Mouse (Mus musculus) thymus, postnatal 0 days (tissue): ENCODE data around the gene Zbtb9. TPM values are rescaled to one million over a fixed set of nuclear protein-coding genes. Genes with fewer than 3 reads are reported as not detected.
A peak's percentile ranks its signal among the peaks of the same experiment; 100 is the strongest.

Source experiments
- DNase-seq: peaks from one replicate; pipeline ENCODE4 v3.0.0-alpha.2; 2015; ENCODE audit warnings: low spot score
- microRNA-seq: library from miRNA; unstranded; fragments of <30 nt; microRNA quantifications from one replicate; pipeline ENCODE4, GENCODE M21; 2016; ENCODE audit warnings: borderline number of aligned reads
- polyA plus RNA-seq: library from polyadenylated mRNA; unstranded; fragments of >200 nt; fragmentation: Nextera tagmentation; extraction: Ambion mirVana; gene quantifications from 2 replicates; pipeline ENCODE4 v1.2.1, GENCODE M21; 2015

Zbtb9 gene
- polyA plus RNA-seq, 1 experiment from 2014 or later, result 24.0 TPM

DNA sequence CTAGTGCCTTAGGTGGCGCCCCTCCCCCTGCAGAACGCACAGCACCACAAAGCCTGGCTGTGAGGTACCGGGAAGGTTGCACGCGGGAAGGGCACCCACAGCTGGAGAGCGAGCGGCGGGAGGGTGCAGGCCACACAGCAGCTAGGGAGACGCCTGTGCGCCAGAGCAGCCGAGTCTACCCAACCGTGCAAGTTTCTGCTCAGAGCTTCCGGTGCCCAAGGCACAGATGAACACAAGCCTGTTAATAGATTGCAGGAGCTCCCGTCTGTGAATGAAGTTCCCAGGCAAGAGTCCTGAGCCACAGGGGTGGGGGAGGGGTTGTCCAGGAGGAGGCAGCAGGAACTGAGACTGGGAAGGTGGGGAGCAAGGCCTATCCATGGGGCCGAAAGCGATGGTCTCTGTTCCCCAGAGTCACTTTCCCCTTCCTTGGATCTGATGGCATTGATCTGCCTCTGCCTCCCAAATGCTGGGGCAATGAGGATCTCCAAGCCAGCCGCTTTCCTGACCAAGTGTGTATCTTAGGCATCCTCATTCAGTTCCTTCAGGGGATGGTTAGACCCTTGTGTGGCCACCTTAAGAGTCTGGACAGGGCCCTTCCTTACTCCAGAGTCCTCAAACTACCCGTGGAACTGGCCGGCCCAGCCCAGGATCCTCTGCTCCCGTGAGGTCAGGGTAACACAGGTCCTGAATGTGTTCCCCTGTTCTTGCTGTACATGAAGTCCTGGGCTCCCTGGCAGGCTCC is 67.5 kb downstream of the Zbtb9 start:
- peak; percentile 56 for DNase-seq

DNA sequence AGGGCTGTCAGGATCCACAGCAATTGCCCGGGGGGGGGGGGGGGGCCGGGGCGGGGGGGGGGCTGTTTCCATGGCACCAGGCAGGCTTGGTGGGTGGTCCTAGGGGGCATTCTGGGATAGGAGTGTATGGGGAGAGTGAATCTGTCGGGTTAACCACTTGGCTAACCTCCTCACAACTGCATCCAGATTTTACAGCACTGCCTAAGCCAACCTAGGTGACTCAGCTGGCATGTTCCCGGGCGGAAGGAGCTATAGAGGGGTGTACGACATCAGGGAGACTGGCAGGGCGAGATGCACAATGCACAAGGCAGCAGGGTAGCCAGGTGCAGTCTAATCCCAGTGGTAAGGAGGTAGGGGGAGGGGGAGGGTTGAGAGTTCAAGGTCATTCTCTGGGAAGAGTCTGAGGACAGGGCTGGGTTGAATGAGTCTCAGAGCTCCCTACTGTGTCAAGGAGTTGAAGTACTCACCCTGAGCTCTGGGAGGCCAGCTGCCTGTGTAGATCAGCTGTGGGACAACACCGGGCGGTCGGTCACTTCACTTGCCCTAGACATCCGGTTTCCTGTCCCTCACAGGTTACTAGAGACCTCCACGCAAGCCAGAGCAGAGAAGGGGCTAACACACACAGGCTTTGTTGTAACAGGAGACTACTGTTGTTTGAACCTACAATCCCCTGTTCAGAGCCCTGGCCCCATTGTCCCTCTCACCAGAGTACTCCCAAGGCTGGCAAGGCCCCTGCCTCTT is 68.2 kb downstream of the Zbtb9 start:
- DNase-seq, result no peak

DNA sequence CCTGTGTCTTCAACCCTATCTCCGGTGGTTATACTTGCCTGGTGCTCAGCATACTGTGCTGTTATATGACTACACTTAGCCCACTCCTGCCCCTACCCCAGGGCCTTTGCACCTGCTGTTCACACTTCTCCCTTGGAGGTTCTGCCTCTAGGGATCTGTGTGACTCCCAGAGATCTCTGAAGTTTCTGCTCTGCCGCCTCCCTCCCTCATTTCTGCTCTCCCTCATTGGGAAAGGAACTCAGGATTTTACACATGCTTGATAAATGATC is 68.8 kb downstream of the Zbtb9 start:
- DNase-seq, result no peak

DNA sequence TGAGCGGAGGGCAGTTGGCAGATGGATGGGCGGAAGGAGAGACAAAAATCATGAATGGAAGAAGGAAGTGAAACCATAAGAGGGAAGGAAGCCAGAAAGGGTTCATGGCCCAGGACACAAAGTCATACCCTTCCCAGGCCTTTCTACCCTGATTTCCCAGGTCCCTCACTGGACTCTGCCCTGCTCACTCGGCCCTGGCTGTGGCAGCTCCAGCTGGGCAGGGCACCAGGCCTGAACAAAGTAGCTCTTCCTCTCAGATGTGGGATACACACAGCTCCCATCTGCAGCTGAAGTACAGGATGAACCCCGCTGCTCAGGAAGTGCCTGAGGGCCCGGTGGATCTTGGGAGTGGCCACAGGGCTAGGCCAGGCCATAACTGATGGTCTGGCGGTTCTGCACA is 69.9 kb downstream of the Zbtb9 start:
- DNase-seq, result no peak

DNA sequence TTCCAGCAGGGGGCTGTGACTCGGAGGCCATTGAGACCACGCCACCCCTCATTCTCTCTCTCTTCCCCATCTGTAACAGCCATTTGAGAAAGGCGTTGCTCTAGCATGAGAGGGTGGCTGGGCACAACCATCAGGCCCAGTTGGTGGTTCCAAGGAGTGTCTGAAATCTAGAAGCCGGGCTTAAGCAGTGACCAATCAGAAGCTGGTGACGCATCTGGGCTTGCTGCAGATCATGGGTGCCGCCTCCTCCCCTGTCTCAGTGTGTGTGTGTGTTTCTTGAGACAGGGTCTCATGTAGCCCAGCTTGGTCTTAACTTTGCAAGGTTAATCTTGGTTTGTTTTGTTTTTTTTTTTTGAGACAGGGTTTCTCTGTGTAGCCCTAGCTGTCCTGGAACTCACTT is 72.2 kb downstream of the Zbtb9 start:
- DNase-seq, result no peak

DNA sequence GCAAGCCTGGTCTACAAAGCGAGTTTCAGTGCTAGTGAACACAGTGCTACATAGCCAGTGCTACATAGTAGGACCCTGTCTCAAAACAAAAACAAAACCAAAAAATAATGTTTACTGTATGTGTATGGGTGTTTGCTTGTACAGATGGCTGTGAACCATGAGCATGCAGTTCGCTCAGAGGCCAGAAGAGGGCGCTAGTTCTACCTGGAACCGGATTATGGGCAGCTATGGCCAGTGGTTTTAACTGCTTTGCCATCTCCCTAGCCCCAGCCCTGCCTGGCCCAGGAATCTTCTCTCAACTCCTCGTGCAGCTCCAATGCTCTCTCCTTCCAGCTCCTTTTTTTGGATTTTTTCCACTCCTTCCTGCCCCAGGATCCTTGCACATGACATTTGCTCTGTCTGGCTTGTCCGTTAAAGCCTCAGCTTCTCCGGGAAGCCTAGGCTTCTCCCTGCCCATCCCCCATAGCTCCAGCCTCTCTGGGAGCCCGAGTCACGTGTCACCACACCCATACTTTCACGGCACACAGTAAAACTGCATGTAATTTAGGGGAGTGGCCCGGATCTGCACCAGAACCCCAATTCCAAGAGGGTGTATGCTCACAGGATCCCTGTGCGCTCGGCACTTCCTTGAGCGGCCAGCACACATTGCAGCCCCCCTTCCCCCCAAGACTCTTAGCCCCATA is 74.9 kb downstream of the Zbtb9 start:
- DNase-seq, result no peak

DNA sequence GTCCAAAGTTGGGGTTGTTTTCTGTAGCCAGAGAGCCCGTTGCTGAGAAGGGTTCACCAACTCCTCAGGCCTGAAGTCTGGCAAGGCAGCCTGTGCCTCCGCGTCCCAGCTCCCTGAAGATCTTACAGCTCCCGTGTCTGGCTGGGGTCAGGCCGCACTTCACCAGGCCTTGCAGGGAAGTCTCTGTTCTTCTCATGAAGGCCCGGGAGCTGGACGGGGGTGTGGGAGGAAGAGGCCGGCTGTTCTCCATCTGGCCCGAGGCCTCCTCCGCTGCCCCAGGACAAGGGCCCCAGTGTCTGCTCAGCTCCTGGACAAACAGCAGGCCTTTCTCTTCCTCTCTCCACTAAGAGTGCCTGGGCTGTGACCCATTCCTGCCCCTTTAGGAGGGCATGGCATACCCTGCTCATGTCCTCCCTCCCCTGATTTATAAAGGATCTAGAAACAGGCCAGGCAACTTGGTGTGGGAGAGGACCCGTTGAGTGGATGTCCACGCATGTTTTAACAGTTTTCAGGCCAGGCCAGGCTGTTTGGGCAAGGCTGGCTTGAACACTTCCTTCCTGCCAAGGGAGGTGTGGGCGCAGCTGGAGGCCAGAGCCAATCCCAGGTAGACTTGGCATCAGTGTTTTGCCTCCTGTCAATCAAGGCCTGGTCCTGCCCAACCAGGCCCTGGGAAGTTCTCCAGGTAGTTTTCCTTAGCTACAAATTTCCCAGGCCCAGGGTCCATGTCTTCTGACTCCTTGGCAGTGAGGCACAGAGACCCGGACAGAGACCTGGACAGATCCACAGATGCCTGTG is 75.7 kb downstream of the Zbtb9 start:
- no peak for DNase-seq

DNA sequence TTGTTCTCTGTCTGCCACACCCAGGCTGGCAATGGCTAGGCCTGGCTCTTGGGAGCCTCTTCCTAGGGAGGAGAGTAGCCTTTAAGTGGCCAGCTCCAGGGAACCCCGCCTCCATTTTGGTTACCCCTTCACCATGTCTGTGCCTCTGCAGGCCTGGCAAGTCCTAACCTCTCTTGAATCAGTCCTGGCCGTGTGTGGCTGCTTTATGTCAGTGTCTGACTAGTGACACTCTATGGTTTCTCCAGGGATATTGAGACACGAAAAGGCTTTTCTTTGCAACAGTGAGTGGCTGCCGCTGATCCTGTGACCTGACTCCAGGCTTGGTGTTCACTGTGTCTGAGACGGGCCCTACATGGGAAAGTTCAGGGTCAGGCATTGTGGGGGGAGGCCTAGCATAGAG is 77.9 kb downstream of the Zbtb9 start:
- DNase-seq, result no peak

DNA sequence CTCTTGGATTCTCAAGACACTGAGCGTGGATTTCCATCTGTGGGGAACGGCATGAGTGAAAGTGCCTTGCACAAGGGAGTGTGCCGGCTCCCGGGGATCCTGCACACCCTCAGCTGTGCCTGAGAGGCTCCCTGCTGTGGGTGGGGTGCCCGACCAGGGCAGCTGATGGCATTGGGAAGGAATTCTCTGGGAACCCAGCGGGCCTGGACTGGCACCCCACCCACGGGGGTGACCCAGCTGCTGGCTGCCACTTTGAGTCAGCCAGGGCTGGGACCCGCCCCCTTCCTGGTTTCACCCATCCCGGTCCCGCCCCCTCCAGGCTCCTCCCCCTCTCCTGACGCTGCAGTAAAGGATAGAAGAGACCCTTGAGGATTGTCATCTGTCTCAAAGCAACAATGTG is 78.5 kb downstream of the Zbtb9 start:
- peak; percentile 79 for DNase-seq

DNA sequence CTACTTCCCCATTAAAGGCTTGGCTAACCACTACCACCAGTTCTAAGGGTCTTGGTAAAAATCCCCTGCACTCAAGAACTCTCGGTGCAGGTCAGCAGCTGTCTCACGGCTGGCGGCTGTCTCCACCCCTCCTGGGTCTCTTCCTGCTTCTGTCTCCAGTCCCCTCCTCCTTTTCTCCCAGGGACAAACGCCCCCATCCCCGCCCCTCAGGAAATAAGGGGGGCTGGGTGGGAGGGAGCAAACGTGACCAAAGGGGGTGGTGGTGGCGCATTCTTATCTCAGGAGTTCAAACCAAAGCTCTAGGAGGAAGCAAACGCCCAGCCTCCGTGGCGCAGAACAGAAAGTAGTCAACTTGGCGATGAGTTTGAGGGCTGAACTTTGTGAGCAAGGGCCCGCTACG is 83.2 kb downstream of the Zbtb9 start:
- DNase-seq, result peak; percentile 91

DNA sequence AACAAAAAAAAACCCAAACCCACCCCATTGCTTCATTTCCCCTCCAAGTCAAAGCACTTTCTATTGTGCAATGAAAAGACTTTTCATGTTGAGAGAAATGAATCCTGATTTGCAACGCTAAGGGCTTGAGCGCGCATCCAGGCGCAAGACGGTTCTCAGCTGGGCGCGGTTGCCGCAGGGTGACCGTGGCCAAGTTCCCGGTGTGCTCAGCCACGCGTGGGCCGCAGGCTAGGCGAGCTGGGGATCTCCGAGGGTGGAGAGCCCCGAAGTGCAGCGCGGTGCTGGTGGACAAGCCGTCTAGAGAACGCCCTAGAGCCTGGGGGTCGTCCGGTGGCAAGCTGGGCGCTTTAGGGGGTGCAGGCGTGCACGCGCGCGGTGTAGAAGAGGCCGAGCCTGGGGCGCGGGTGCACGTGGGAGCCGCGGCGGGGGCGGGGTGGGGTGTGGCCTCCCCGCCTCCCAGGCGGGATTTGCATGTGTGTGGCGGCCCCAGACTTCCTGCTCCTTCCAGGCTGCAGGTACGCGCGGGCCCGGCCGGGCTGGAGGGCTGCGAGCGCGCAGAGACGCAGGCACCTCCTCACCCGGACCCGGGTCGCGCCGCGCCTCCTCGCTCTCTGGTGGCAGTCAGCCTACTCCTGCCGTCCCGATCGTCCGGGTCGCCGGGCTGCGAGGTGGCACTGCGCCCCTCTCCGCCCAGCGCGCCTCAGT is 84.0 kb downstream of the Zbtb9 start, which contains the start of gene Itpr3:
Itpr3 (plus strand) TSS at position 493 of the 705 bp plus-strand sequence.
- peak; percentile 91 for DNase-seq

DNA sequence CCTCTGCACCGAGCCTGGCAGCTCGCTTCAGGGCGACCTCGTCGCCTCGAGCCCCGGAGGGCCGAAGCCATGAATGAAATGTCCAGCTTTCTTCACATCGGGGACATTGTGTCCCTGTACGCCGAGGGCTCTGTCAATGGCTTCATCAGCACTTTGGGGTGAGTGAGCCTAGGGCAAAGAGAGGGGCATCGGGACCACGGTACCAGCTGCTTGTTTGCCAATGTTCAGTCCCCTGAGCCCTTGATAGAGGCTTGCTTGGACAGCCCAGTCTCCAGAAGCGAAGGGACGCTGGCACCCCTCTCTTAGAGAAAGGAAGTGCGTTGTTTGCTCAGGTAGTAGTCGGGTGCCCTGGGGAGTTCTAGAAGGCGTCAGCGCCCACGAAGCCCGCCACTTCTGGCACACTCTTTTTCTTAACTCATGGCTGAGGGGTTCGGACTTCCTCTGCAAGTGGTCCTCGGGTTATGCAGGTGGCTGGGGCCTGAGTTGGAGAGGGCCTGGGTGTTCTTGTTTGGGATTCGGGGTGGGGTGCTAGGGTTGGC is 84.6 kb downstream of the Zbtb9 start:
- DNase-seq, result peak; percentile 27

Small RNA genes within 50 kb of the gene (microRNA-seq; reads per million reads assigned to microRNA genes)
- not detected for gene Mir3083
- gene Mir6968, result 1.7 reads per million

Other genes starting within 250 kb of the Zbtb9 start
- 41.1 and 41.6 TPM in 2 replicates for gene Bnip1, start 192.1 kb upstream of the Zbtb9 start, polyA plus RNA-seq
- not detected in 2 replicates for gene Nkx2-5, start 128.2 kb upstream of the Zbtb9 start, polyA plus RNA-seq
- 4.2 and 5.8 TPM in 2 replicates for gene Kifc5b, start 56.1 kb upstream of the Zbtb9 start, polyA plus RNA-seq
- gene Phf1, start 40.1 kb upstream of the Zbtb9 start, polyA plus RNA-seq, result 8.5 and 9.3 TPM in 2 replicates
- 237 and 241 TPM in 2 replicates for gene Cuta, start 33.6 kb upstream of the Zbtb9 start, polyA plus RNA-seq
- 0.21 TPM in 2 replicates for gene Syngap1, start 31.9 kb upstream of the Zbtb9 start, polyA plus RNA-seq
- 5.8 and 6.9 TPM in 2 replicates for gene Bak1, start 55.8 kb downstream of the Zbtb9 start, polyA plus RNA-seq
- gene Itpr3, start 84.1 kb downstream of the Zbtb9 start, polyA plus RNA-seq, result 4.5 and 4.9 TPM in 2 replicates
- 266 and 304 TPM in 2 replicates for gene Uqcc2, start 160.7 kb downstream of the Zbtb9 start, polyA plus RNA-seq
- 0.46 and 0.49 TPM in 2 replicates for gene Ip6k3, start 194.6 kb downstream of the Zbtb9 start, polyA plus RNA-seq
- 11.1 and 13.8 TPM in 2 replicates for gene Lemd2, start 231.3 kb downstream of the Zbtb9 start, polyA plus RNA-seq